Mouse (Mus musculus): Measurements from ENCODE around the gene Catsper1.

The Catsper1 gene

DNA sequence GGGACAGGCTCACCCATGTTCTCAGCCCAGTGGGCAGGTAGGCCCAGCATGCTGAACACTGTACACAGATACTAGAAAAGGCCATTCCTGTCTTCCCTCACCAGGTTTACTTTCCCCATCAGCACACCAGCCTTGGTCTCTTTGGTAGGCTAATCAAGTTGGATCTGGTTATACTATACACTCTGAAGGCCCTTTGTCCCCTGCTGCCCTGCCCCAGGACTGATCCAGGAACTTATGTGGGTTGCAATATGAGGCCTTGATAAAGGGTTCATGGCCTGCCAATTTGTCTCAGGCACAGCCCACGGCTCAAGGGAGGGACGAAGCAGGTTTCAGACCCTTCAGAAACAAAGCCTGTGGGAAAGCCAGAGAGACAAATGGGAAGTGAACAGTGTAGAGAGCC is 18.1 kb downstream of the Catsper1 start:
- no peak for DNase-seq (ENCODE audit: low spot score in 2 of 2)

DNA sequence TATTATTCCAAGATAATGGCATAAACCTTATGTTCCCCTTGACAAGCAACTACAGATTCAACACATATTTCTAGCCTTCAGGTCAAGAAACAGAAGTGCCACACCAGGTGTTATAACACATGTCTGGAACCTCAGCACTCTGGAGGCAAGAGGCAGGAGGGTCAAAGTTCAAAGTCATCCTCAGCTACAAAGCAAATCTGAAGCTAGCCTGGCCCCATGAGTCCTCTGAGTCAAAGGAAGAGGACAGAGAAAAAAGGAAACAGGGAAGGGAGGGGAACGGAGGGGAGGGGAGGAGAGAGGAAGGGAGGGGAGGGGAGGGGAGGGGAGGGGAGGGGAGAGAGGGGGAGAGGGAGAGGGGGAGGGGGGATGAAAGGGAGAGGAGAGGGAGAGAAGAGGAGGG is 20.5 kb downstream of the Catsper1 start:
- DNase-seq (ENCODE audit: low spot score in 2 of 2) = no peak

DNA sequence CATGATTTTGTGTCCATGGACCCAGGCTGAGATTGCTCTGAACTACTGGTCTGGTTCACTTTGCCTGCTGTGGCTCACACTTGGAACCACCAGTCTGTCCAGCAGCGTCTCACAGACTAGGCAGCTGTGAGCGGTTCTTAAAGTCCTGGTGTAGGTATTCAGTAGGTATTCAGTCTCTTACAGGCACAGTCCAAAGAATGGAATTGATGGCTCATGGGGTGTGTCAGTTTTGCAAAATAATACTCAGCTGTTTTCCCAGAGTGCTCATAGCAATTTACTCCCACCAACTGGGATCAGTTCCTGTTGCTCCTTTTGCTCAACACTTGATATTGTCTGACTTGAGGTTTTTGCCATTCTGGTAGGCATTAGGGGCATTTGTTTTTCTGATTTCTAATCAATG is 26.6 kb downstream of the Catsper1 start:
- DNase-seq (ENCODE audit: low spot score in 2 of 2) = no peak

DNA sequence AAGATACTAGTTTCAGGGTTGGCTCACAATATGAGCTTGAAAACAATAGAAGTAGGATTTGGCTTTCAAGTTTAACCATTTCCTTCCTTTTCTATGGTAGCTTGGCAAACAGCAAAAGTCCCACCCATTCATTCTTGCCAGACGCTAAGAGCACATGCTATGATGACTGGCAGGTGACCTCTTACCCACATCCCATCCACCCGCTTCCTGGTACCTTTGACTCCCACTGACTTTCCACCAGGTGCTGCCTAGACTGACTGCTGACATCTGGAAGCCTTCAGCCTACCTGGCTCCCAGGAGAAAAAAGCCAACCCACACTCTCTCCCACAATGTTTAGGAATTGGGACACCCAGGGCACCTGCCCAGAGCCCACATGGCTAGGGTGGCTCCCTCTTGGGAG is 28.6 kb downstream of the Catsper1 start:
- no peak for DNase-seq (ENCODE audit: low spot score in 2 of 2)

DNA sequence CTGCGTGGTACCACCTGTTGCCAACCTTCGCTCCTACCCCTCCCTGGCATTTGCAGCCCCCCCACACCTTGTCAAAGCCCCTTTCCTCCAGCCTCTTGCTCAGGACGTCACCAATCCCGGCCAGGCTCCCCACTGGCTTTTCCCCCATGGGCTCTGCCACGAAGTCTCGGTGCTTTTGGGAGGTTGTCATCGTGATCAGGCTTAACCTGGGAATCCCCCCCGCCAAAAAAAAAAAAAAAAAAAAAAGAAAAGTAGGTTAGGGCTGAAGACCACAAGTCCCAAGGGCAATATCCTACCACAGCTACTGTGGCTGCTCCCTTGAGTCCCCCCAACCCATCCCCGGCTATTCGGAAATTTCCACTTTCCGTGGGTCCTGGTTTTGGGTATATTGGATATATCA is 30.2 kb downstream of the Catsper1 start:
- no peak for DNase-seq (ENCODE audit: low spot score in 2 of 2)

DNA sequence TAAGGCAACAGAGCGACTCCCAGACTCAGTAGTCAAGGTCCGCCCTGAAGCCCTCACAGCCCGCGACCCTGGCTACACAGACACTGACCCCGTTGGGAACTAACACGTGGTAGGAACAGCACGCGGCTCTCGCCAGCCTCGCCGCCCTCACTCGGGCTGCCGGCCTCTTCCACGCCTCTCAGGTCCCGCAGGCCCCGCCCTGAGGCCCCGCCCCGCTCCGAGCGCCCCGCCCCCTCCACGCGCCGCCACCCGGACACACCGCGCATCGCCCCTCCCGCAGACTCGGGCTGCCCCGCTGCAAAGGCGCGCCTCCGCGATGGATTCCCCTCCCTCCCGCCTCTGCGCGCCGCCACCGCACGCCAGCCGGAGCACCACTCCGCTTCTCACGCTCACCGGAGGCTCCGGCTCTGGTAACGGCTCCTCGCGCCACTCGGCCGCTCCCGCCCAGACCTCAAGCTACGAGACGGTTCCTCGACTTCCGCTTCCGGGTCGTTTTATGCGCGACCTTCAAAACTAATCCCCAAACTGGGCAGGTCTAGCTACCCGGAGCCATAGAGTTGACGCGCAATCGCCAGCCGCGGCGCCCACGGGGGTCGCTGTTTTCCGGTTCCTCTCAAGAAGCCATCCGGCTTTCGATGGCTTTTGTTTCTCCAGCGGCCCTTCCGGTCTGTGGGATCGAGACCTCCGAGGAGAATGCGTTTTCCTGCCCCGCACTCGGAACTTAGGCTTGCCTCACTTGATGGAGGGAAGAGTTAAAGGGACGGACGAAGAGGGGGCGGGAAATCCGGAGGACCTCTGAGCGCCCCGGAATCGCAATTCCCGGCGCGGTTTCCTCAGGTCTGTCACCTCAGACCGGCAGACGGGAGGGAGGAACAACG is 30.9 kb downstream of the Catsper1 start, which contains the start of gene Eif1ad:
Eif1ad (plus strand) TSS at position 567 of the 878 bp plus-strand sequence.
- DNase-seq (ENCODE audit: low spot score in 2 of 2) = peak; percentile 88 to 96

DNA sequence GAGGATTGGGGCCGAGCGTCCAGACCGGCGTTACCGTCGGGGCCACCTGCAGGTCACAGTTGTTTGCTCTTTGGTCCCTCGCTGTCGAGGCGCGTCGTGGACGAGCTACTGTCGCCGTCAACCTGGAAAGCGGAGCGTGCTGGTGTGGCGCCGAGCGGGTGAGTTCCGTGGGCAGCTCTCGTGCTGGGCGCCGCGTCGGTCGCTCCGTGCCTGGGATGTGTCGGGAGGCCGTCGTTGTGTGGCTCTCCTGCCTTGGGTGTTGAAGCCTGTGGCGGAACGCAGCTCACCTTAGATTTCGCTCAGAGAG is 31.5 kb downstream of the Catsper1 start, which contains the start of gene Banf1:
Banf1 (minus strand) TSS at position 116 of the 307 bp plus-strand sequence.
- no peak for DNase-seq (ENCODE audit: low spot score in 2 of 2)

DNA sequence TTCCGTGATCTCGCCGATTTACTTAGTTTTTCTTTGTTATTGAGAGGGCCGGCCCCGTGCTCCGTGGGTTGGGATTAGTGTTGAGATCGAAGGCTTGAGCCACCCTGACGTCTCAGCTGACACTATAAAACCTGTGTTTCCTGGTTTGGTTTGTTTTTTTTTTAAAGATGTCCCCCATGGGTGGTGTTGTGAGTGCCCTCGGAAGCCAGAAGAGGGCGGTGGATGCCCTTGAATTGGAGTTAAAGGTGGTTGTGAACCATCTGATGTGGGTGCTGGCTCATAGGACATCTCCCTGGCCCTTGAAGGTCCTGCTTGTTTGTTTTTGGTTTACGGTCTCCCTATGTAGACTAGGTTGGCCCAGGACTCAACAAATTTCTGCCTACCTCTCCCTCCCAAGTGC is 31.9 kb downstream of the Catsper1 start:
- no peak for DNase-seq (ENCODE audit: low spot score in 2 of 2)

DNA sequence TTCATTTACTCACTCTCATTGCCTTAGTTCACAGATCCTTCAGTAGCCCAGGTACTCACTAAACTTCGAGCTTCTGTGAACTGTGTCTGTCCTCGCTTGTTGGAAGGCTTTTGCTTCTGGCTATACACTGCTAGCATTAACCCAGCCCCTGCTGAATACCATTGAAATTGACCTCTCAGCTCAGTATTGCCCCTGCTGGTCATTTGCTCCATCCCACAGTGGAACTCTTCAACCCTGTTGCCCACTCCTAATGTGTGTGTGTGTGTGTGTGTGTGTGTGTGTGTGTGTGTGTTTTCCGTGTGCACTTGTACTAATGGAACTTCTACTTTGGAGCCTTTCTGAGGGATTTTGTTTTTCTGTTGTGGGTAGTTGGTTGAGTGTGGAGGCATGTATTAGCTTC is 35.4 kb downstream of the Catsper1 start:
- DNase-seq (ENCODE audit: low spot score in 2 of 2) = no peak

DNA sequence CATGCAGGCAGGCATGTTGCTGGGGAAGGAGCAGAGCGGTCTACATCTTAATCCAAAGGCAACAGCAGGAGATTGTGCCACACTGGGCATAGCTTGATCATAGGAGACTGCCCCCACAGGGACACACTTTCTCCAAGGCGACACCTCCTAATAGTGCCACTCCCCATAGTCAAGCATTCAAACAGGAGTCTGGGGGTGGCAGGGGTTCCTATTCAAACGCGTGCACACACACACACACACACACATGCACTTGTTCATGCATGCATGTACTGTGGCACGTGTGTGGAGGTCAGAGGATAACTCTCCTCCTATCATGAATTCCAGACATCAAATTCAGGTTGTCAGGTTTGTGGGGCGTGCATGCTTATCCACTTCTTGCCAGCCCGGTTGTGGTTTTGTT is 37.2 kb downstream of the Catsper1 start:
- DNase-seq (ENCODE audit: low spot score in 2 of 2) = no peak

DNA sequence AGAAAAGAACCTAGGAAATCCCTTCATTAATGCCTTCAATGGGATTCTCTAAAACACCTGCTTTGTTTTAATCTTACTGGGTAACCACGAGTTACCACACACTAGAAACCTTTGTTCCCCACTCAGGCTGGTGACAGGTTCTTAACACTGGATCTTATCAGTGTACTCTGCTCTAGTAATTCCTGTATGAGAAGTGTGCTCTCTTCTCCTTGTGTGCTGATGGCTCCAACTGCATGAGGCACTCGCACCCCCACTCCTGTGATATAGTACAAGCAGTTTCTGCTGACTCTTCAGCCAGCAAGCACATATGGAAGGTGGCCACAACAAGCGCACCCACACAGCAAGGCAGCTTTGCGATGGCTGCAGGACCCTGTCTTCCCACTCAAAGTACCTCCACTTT is 38.6 kb downstream of the Catsper1 start:
- no peak for DNase-seq (ENCODE audit: low spot score in 2 of 2)

DNA sequence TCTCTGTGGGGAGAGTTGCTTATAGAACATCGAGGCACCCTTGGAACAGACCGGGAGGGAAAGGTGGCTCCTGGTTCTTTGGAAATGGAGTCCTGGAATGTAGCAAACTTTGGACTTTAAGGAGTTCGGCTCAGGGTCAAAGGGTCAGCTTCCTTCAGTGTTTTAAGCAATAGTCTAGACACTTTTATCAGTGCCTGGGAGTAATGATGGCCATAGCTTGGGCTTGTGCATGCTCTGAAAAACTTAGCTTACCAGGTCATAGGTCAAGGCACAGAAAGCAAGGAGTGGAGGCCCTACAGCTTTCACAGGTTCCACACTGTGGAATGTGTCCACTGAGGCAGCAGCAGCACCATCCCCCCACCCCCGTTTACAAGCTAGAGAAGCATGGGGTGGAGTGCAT is 39.2 kb downstream of the Catsper1 start:
- no peak for DNase-seq (ENCODE audit: low spot score in 2 of 2)

DNA sequence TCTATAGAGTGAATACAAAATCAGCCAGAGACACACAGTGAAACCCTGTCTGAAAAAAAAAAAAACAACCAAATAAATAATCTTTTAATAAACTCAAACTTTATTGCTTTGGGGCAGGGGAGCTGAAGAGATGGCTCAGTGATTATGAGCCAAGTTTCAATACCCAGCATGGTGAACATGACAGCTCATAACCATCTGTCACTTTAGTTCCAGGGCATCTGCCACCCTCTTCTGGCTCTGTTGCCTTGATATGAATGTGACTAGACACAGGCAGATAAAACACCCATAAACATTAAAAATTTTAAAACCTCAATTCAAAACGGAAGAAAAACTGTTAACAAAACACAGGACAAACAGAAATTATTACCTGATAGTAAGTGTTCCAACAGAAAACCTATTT is 41.9 kb downstream of the Catsper1 start:
- no peak for DNase-seq (ENCODE audit: low spot score in 2 of 2)

DNA sequence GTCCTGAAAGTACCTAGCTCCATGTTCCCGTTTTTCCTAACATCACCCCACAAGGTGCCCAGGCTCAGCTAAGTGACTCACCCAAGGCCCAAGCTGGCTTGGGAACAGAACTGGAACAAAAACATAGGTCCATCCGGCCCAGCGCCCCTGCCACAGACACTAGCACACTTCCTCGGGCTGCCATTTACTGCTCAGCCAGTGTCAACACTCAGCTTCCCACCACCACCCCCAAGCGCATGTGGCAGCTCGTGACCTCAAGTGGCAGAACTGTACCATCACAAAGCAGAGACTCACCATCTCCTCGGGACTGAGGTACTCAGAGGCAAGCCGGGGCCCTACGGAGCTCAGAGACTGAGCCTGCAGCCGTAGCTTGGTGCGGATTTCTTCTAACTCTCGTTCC is 47.8 kb downstream of the Catsper1 start:
- no peak for DNase-seq (ENCODE audit: low spot score in 2 of 2)

DNA sequence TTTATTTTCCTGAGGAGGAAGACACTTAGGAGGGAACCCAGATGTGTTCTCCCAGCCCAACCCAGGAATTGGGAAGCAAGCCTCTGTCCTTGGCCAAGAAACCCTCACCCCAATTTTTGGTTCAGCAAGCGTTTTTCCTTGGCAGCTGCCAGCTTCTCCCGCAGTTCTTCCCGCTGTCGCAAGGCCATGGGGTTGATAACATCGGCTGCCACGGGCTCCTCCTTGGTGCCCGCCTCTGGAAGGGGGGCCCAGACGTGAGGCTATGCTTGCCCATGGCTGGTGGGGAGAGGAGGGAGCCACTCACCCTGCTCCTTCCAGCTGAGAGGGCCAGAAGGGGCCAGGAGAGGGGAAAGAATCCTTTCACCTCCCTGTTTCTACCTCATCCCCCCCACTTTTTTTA is 49.2 kb downstream of the Catsper1 start:
- no peak for DNase-seq (ENCODE audit: low spot score in 2 of 2)

DNA sequence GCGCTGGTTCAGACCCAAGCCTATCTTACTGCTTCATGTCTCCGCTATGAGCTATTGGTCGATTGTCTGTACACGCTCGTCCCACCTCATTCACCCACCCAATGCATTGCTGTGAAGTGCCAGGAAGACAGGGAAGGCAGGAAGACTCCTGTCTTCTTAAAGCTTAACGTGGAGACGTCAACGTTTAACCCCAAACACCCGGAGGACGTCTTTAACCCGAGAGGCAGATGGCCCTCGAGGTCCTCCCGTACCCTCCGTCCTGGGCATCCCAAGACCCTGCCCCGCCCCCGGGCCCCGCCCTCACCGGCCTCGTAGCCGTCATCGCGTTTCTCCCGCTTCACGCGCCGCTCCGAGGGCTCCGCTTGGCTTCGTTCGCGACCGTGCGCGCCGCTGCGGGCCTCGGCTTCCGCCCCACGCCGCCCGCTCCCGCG is 52.5 kb downstream of the Catsper1 start:
- peak in 1 of 2 experiments; percentile 17 for DNase-seq (ENCODE audit: low spot score in 2 of 2)

DNA sequence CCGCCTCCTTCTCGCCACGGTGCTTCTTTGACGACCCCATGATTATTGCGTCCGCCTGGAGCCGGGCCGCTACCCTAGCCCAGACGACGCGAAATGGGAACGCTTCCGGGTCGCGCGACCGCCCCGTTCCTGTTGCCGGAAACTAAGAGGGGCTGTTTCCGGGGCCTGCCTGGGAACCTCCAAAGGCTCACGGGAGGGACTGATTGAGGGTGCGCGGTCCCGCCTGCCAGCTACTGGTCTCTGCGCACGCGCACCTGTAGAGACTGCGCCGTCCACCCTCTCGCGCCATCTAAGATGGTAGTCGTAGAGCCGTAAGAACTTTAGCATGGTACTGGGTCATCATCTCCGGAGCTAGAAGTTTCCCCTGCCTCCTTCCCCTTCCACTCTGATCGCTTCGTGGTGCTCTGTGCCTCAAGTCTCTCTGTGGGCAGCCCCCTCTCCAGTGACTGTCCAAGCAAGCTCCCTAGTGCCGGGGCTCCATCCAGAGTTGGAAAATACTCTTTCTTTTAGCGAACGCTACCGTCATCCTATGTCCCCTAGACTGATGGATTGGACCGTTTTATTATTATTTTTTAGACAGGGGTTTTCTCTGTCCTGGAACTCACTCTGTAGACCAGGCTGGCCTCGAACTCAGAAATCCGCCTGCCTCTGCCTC is 53.2 kb downstream of the Catsper1 start, which contains the start of gene Sart1:
Sart1 (minus strand) TSS at position 116 of the 655 bp plus-strand sequence.
- DNase-seq (ENCODE audit: low spot score in 2 of 2) = peak; percentile 90 to 94

DNA sequence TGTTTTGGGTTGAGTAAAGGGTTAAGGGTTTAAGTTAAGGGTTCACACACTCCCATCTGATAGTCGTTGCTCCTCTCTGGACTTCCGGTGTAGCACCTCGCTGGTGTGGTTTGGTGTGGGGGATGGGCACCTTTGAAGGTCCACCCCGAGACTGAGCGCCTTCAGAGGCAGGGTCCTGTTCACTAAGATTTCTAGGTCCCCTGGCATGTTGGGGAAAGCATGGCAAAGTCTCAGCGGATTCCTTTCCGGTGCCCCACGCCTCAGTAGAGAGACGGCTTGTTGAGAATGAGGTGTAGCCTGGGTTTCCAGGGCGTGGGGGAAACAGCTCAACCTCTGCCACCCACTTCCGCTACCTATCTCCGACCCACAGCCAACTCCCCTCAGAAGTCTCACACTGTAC is 54.1 kb downstream of the Catsper1 start:
- DNase-seq (ENCODE audit: low spot score in 2 of 2) = no peak

DNA sequence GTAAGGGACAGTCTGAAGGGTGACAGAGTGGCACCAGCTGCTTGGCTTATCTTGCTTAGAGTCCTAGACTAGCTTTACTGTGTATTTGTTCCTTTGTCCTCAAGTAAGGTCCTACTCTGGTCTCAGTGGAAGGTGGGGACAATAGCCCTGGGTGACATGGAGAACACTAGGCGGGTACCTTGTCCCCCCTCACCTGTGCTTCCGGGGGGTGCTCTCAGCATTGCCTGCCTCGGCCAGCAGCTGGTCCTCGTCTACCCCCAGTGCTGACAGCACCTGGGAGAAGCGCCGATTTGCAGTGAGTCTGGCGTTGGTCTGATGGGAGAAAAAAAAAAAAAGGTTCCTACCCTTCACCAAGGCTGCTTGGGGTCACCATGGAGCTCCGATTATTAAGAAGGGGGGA is 54.9 kb downstream of the Catsper1 start:
- DNase-seq (ENCODE audit: low spot score in 2 of 2) = no peak

DNA sequence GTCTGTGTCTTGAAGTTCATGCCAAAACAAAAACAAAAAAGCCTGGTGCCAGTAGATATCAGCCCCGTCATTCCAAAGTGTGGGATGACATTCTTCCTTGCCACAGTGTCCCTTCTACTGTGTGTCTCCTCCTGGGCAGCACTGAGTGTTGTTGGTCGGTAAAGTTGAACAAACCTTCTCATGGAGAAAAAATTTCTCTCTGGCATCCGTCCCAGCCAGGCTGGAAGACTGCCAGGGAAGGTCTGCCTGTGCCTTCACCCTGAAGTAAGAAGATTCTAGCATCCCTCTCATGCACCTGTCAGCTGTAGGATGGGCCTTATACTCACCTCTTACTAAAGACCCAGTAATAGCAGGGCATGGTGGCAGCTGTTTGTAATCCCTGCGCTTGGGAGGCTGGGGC is 57.4 kb downstream of the Catsper1 start:
- peak in 1 of 2 experiments; percentile 17 for DNase-seq (ENCODE audit: low spot score in 2 of 2)
